Mouse (Mus musculus): ENCODE measurements around the gene Herc1.

DNA sequence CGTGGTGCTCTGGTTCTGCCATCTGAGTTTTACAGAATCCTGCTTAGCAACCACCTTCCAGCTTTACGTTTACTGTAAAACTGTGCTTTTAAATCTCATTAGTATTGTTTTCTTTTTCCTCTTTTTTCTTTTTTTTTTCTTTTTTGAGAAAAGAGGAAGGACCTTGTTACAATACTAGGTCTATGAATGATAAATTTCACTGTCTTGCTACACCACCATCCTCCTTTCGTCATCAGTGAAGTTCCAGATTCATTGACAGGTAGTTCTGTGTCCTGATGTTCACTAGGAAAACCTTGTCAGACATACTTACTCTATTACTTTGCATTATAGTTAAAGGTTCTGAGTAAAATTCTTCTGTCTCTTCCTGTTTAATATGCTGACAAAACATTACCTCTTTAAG is 33.2 kb downstream of the Herc1 start:
- TF ChIP-seq POLR2A (IDR thresholded peaks at IDR 0.05; ENCODE audit: borderline replicate concordance, extremely low read depth, insufficient read depth, insufficient read length, poor library complexity, severe bottlenecking) = no peak
- TF ChIP-seq CTCF (IDR thresholded peaks at IDR 0.05; ENCODE audit: borderline replicate concordance, extremely low read depth, insufficient read depth, insufficient read length) = no peak

Data from brain, embryonic 14.5 days (tissue).